Mouse (Mus musculus) small intestine, adult 2 months (tissue): ENCODE results near the gene Sdhaf1. TPM values are rescaled to one million over a fixed set of nuclear protein-coding genes. Genes with fewer than 3 reads are reported as not detected.

Source experiments
- H3K27ac ChIP-seq: fragments of 200-500 bp; 2 replicates; pipeline ENCODE4 v1.5.1; 2012; ENCODE audit warnings: low read depth, low read length, control low read depth, inconsistent platforms; ENCODE audit not compliant: insufficient read depth
- H3K27me3 ChIP-seq: fragments of 200-500 bp; 2 replicates; pipeline ENCODE4 v1.6.1; 2012; ENCODE audit warnings: mild to moderate bottlenecking, moderate library complexity, low read length, inconsistent platforms; ENCODE audit not compliant: control insufficient read depth, insufficient read depth
- H3K36me3 ChIP-seq: fragments of 200-500 bp; 2 replicates; pipeline ENCODE4 v1.6.1; 2012; ENCODE audit warnings: mild to moderate bottlenecking, low read length, control low read depth, inconsistent platforms; ENCODE audit not compliant: control insufficient read depth, insufficient read depth
- H3K4me1 ChIP-seq: fragments of 200-500 bp; 2 replicates; pipeline ENCODE4 v1.6.1; 2012; ENCODE audit warnings: low read length, inconsistent platforms, mixed read lengths; ENCODE audit not compliant: control insufficient read depth, insufficient read depth, insufficient read length
- H3K4me3 ChIP-seq: fragments of 200-500 bp; 2 replicates; pipeline ENCODE4 v1.5.1; 2012; ENCODE audit warnings: low read depth, mild to moderate bottlenecking, control low read depth, inconsistent platforms, low read length, moderate library complexity
- CTCF ChIP-seq: fragments of 200-500 bp; IDR thresholded peaks from 2 replicates; pipeline ENCODE4 v1.5.1; 2012; ENCODE audit warnings: low read depth, mild to moderate bottlenecking, control low read depth, inconsistent platforms, low read length, moderate library complexity, mixed read lengths; ENCODE audit not compliant: insufficient replicate concordance, insufficient read length; ENCODE audit errors: extremely low read depth
- POLR2A ChIP-seq: fragments of 200-500 bp; IDR thresholded peaks from 2 replicates; pipeline ENCODE4 v1.6.1; 2012; ENCODE audit warnings: low read depth, mild to moderate bottlenecking, control low read depth, inconsistent platforms, low read length, moderate library complexity
- WGBS: fragments of 180-500 bp; shearing (Covaris S2); methylation state at CpG from one replicate; pipeline ENCODE4 v1.1.7; 2018; 5-methylcytosine and 5-hydroxymethylcytosine counted together
- polyA plus RNA-seq: library from polyadenylated mRNA; depleted of rRNA; stranded (reverse); fragments of >200 nt; gene quantifications from 2 replicates; pipeline ENCODE4 v1.2.3, GENCODE M21; 2012

Gene Sdhaf1
- polyA plus RNA-seq, 1 experiment, result 23.4 TPM

- TF ChIP-seq CTCF (peak; percentile 91; the same call in 1 of the 2 replicates), POLR2A (no peak)
- Histone ChIP-seq H3K27ac (no peak overlapping the region), H3K27me3 (no peaks in the 10 kb centered on the region), H3K36me3 (no peaks in the 10 kb centered on the region), H3K4me3 (no peak overlapping the region), H3K4me1 (peaks cover 6% of the 10 kb centered on the region)
- 1% methylated on average over 9 of the region's 9 CpGs for WGBS
Measured at GRCm38 (mm10) chr7:30336384-30336783, 12.7 kb upstream of the Sdhaf1 start.

- no peak for TF ChIP-seq POLR2A
- TF ChIP-seq CTCF, result no peak
- no peak overlapping the region for H3K27ac ChIP-seq
- WGBS, result 82% methylated on average over 6 of the region's 6 CpGs
Measured at GRCm38 (mm10) chr7:30335688-30336087, 12.0 kb upstream of the Sdhaf1 start.

GRCm38 (mm10) chr7:30334563-30334962 lies 10.9 kb upstream of the Sdhaf1 start:
- H3K4me3 ChIP-seq, result no peak overlapping the region

More at GRCm38 (mm10) chr7:30335688-30336087, 12.0 kb upstream of the Sdhaf1 start:
- H3K4me3 ChIP-seq, result no peak overlapping the region
- H3K36me3 ChIP-seq, result no peaks in the 10 kb centered on the region
- peaks cover 6% of the 10 kb centered on the region for H3K4me1 ChIP-seq
- no peaks in the 10 kb centered on the region for H3K27me3 ChIP-seq

GRCm38 (mm10) chr7:30333436-30333835 lies 9.7 kb upstream of the Sdhaf1 start:
- Histone ChIP-seq H3K27ac (no peak overlapping the region), H3K36me3 (no peaks in the 10 kb centered on the region)

More at GRCm38 (mm10) chr7:30334563-30334962, 10.9 kb upstream of the Sdhaf1 start:
- Histone ChIP-seq H3K27me3 (no peaks in the 10 kb centered on the region), H3K4me1 (peaks cover 6% of the 10 kb centered on the region), H3K36me3 (no peaks in the 10 kb centered on the region), H3K27ac (no peak overlapping the region)
- WGBS, result 74% methylated on average over 5 of the region's 5 CpGs
- TF ChIP-seq POLR2A (no peak), CTCF (no peak)

GRCm38 (mm10) chr7:30332622-30333259 lies 9.0 kb upstream of the Sdhaf1 start:
- no peaks in the 10 kb centered on the region for H3K27me3 ChIP-seq
- TF ChIP-seq CTCF (no peak), POLR2A (no peak)
- peaks cover 6% of the 10 kb centered on the region for H3K4me1 ChIP-seq
- H3K36me3 ChIP-seq, result no peaks in the 10 kb centered on the region
- WGBS, result 55% methylated on average over 18 of the region's 18 CpGs
- no peak overlapping the region for H3K27ac ChIP-seq
- no peak overlapping the region for H3K4me3 ChIP-seq

More at GRCm38 (mm10) chr7:30333436-30333835, 9.7 kb upstream of the Sdhaf1 start:
- Histone ChIP-seq H3K27me3 (no peaks in the 10 kb centered on the region), H3K4me3 (no peak overlapping the region), H3K4me1 (peaks cover 6% of the 10 kb centered on the region)
- WGBS, result under 1% methylated on average over 4 of the region's 4 CpGs
- no peak for TF ChIP-seq CTCF
- no peak for TF ChIP-seq POLR2A

- H3K27ac ChIP-seq, result no peak overlapping the region
- 26% methylated on average over 13 of the region's 13 CpGs for WGBS
- peaks cover 6% of the 10 kb centered on the region for H3K4me1 ChIP-seq
- TF ChIP-seq CTCF, result peak; percentile 80; the same call in 1 of the 2 replicates
- no peak for TF ChIP-seq POLR2A
- H3K36me3 ChIP-seq, result no peaks in the 10 kb centered on the region
- no peaks in the 10 kb centered on the region for H3K27me3 ChIP-seq
- no peak overlapping the region for H3K4me3 ChIP-seq
Measured at GRCm38 (mm10) chr7:30331887-30332286, 8.2 kb upstream of the Sdhaf1 start.

- no peak overlapping the region for H3K4me3 ChIP-seq
- H3K36me3 ChIP-seq, result no peaks in the 10 kb centered on the region
- 77% methylated on average over 10 of the region's 10 CpGs for WGBS
- H3K27ac ChIP-seq, result no peak overlapping the region
- TF ChIP-seq CTCF (no peak), POLR2A (no peak)
- H3K27me3 ChIP-seq, result no peaks in the 10 kb centered on the region
- H3K4me1 ChIP-seq, result peaks cover 1% of the 10 kb centered on the region
Measured at GRCm38 (mm10) chr7:30328379-30328778, 4.7 kb upstream of the Sdhaf1 start.

GRCm38 (mm10) chr7:30327140-30327539 lies 3.4 kb upstream of the Sdhaf1 start:
- H3K27ac ChIP-seq, result no peak overlapping the region
- H3K4me3 ChIP-seq, result no peak overlapping the region
- no peaks in the 10 kb centered on the region for H3K36me3 ChIP-seq
- H3K4me1 ChIP-seq, result peaks cover 3% of the 10 kb centered on the region; the same call in 1 of the 2 replicates
- H3K27me3 ChIP-seq, result no peaks in the 10 kb centered on the region
- TF ChIP-seq CTCF, result no peak
- no peak for TF ChIP-seq POLR2A
- 75% methylated on average over 15 of the region's 15 CpGs for WGBS
